Mouse (Mus musculus) hindbrain, embryonic 12.5 days (tissue): ENCODE data around the gene Rcan1. TPM values are rescaled to one million over a fixed set of nuclear protein-coding genes. Genes with fewer than 3 reads are reported as not detected.

ENCODE experiments used
- ATAC-seq: fragments of 200-750 bp; cut with Nextera tagmentation; 2 replicates; pipeline ENCODE4 v1.8.0; 2017; ENCODE audit warnings: moderate TSS enrichment; ENCODE audit not compliant: low FRiP score
- H3K27ac ChIP-seq: fragments of 300-500 bp; sonication (generic); 2 replicates; pipeline ENCODE4 v1.5.1; 2016; ENCODE audit warnings: mild to moderate bottlenecking
- H3K27me3 ChIP-seq: fragments of 300-500 bp; sonication (generic); 2 replicates; pipeline ENCODE4 v1.6.1; 2016; ENCODE audit warnings: mild to moderate bottlenecking
- H3K36me3 ChIP-seq: fragments of 300-500 bp; sonication (generic); 2 replicates; pipeline ENCODE4 v1.6.1; 2016; ENCODE audit warnings: mild to moderate bottlenecking
- H3K4me1 ChIP-seq: fragments of 300-500 bp; sonication (generic); 2 replicates; pipeline ENCODE4 v1.6.1; 2016
- H3K4me2 ChIP-seq: fragments of 300-500 bp; sonication (generic); replicated peaks from 2 replicates; pipeline ENCODE4 v1.6.1; 2016; ENCODE audit warnings: mild to moderate bottlenecking
- H3K4me3 ChIP-seq: fragments of 300-500 bp; sonication (generic); 2 replicates; pipeline ENCODE4 v1.5.1; 2016; ENCODE audit warnings: mild to moderate bottlenecking
- H3K9ac ChIP-seq: fragments of 300-500 bp; sonication (generic); 2 replicates; pipeline ENCODE4 v1.6.1; 2016; ENCODE audit warnings: mild to moderate bottlenecking, moderate library complexity
- H3K9me3 ChIP-seq: fragments of 300-500 bp; sonication (generic); replicated peaks from 2 replicates; pipeline ENCODE4 v1.6.1; 2016; ENCODE audit warnings: mild to moderate bottlenecking
- WGBS: fragments of 180-500 bp; shearing (Covaris S2); methylation state at CpG from one replicate; pipeline ENCODE4 v1.1.7; 2016; 5-methylcytosine and 5-hydroxymethylcytosine counted together
- polyA plus RNA-seq: library from polyadenylated mRNA; unstranded; fragments of >200 nt; fragmentation: Nextera tagmentation; extraction: Ambion mirVana; gene quantifications from 2 replicates; pipeline ENCODE4 v1.2.1, GENCODE M21; 2016

The Rcan1 gene
- polyA plus RNA-seq, 1 experiment from 2014 or later = 47.2 TPM

DNA sequence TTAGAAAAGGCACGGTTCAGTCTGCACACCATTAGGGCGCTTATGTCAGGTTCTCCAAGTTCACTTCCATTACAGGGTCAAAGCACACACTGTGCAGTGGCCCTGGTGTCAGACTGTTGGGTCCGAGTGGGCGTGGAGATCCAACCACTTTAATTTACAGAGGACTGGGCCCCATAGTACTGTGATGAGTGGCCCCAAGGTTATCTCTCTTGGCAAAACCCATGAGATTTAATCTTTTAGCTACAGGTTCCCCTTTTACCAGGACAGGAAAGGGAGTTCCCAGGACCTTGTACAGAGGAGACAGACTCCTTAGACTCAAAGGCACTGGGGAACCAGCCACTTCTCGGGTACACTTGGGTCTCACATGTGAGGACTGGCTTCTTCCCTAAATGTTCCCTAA is 115.3 kb downstream of the Rcan1 start:
- 76% methylated on average over 5 of the region's 5 CpGs for WGBS
- H3K9me3 ChIP-seq = no peaks in the 10 kb centered on the region
- no peak overlapping the region for H3K4me2 ChIP-seq
- H3K4me3 ChIP-seq = no peak overlapping the region
- no peak for ATAC-seq
- H3K36me3 ChIP-seq = no peaks in the 10 kb centered on the region
- peaks cover 26% of the 10 kb centered on the region for H3K4me1 ChIP-seq
- peaks cover 11% of the 10 kb centered on the region; the same call in 1 of the 2 replicates for H3K27me3 ChIP-seq
- no peak overlapping the region for H3K27ac ChIP-seq
- no peak overlapping the region for H3K9ac ChIP-seq

DNA sequence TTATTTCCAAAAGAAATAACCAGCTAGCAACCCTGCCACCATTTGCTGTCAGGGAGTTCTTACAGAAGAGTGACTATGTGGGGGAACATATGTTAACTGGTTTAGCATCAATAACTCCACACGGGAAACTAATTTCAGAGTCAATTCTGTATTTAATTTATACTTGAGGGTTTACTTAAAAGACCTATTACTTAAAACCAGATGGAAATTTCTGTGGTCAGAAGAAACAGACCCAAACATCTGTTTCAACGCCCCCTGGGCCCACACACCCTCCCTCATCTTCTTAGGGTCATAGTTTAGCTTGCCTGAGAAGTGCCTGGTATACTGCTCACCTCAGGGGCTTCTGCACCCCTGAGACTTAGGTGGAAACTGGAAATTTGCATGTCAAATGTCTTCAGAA is 116.8 kb downstream of the Rcan1 start:
- Histone ChIP-seq H3K9me3 (no peaks in the 10 kb centered on the region), H3K27ac (no peak overlapping the region), H3K4me3 (no peak overlapping the region), H3K27me3 (peaks cover 10% of the 10 kb centered on the region; the same call in 1 of the 2 replicates), H3K36me3 (no peaks in the 10 kb centered on the region), H3K9ac (no peak overlapping the region), H3K4me2 (no peak overlapping the region), H3K4me1 (peaks cover 22% of the 10 kb centered on the region)
- 68% methylated on average over 2 of the region's 2 CpGs for WGBS
- ATAC-seq = no peak

DNA sequence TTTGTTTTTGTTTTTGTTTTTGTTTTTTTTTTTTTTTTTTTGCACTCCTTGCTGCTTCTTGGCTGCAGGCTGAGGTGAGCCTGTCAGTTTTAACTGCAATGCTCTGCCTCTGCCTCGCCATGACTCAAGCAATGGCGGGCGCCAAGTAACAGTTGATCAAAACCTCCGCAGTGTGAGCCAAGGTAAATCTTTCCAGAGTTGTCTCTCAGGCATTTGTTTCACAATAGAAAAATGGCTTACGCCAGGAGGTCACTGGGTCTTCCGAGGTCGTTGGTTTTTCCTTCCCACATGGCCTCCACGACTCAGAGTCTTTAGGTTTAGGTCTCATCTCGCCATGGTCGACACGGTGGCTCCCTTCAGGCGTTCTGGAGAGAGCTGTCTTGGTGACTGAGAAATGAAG is 117.4 kb downstream of the Rcan1 start:
- H3K27me3 ChIP-seq = 0 out of 2 replicates have a peak, but pooled peaks cover 6% of the 10 kb centered on the region
- no peak overlapping the region for H3K4me3 ChIP-seq
- no peaks in the 10 kb centered on the region for H3K36me3 ChIP-seq
- H3K9ac ChIP-seq = no peak overlapping the region
- H3K27ac ChIP-seq = no peak overlapping the region
- no peaks in the 10 kb centered on the region for H3K9me3 ChIP-seq
- whole genome bisulfite sequencing = 84% methylated on average over 12 of the region's 12 CpGs
- peaks cover 17% of the 10 kb centered on the region for H3K4me1 ChIP-seq
- no peak overlapping the region for H3K4me2 ChIP-seq
- ATAC-seq = no peak

DNA sequence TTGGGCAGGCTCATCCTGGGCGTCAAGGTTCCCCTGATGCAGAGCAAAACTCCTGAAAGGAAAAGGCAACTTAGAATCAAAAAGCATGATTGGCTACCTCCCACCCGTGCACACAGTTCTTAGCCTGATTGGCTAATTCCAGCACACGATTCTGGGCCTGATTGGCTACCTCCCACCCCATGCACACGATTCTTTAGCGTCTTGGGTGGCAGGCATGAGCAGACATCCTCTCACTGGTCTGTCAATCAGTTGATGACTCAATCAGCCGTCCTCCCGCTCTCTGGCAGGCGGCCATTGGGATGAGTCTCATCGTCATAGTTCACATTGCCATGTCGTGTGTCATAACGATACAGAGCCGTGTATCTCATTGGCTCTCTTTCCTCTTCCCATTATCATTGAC is 121.7 kb downstream of the Rcan1 start:
- no peak overlapping the region for H3K4me2 ChIP-seq
- H3K4me3 ChIP-seq = no peak overlapping the region
- no peaks in the 10 kb centered on the region for H3K36me3 ChIP-seq
- H3K4me1 ChIP-seq = peaks cover 13% of the 10 kb centered on the region
- H3K9me3 ChIP-seq = no peaks in the 10 kb centered on the region
- no peak overlapping the region for H3K9ac ChIP-seq
- WGBS = 66% methylated on average over 12 of the region's 12 CpGs
- peak; percentile 51 for ATAC-seq
- H3K27ac ChIP-seq = no peak overlapping the region
- H3K27me3 ChIP-seq = no peaks in the 10 kb centered on the region

DNA sequence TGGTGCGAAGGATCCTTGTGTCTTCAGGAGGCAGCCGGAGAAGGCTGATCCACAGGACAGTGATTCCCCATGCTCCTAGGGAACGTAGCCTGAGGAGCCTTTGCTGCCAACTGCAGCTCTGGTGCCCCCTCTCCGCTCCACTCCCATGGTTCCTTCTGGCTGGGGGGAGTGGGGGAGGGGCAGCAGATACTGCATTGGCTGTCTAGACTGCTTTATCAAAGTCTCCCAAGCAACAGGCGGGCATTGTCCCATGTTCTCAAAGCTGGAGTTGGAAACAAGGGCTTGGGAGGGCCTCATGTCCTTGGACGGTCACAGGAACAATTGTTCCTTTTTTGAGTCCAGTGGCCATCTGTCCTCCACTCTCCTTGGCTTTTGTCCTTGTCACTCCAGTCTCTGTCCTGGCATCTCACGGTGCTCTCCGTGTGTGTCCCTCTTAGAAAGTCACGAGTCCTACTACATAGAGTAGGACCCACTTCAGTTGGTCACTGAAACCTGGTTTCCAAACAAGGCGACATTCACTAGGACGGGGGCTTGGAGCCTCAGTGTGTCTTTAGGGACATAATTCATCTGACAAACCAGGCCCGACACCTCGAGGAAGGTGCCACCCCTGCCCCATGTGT is 124.3 kb downstream of the Rcan1 start:
- Histone ChIP-seq H3K4me3 (no peak overlapping the region), H3K4me2 (no peak overlapping the region), H3K27me3 (no peaks in the 10 kb centered on the region), H3K36me3 (no peaks in the 10 kb centered on the region), H3K9ac (no peak overlapping the region), H3K9me3 (no peaks in the 10 kb centered on the region), H3K27ac (peak overlapping the region; percentile 49), H3K4me1 (peaks cover 13% of the 10 kb centered on the region)
- WGBS = 40% methylated on average over 13 of the region's 13 CpGs
- peak; percentile 77 for ATAC-seq

DNA sequence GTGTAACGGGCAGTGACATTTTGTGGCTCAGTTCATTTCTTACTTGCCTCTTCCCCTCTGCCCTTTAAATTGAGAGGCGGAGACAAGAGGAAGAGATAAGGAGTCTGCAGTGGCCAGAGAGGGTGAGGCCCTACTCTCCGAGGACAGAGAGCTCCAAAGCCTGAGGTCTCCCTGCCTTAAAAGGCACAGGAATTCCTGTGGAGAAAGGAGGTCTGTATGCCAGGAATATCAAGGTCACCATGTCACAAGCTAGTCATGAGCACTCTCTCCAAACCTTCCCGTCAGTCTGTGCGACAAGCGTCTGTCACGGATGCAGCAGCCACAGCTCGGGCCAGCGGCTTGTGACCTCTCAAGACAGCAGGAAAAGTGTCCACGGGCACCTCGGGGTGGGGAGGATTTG is 125.5 kb downstream of the Rcan1 start:
- H3K27me3 ChIP-seq = no peaks in the 10 kb centered on the region
- H3K9ac ChIP-seq = no peak overlapping the region
- no peak overlapping the region for H3K4me3 ChIP-seq
- peaks cover 22% of the 10 kb centered on the region for H3K4me1 ChIP-seq
- H3K4me2 ChIP-seq = no peak overlapping the region
- no peak for ATAC-seq
- no peaks in the 10 kb centered on the region for H3K9me3 ChIP-seq
- no peak overlapping the region for H3K27ac ChIP-seq
- no peaks in the 10 kb centered on the region for H3K36me3 ChIP-seq
- WGBS = 63% methylated on average over 11 of the region's 11 CpGs

Other genes starting within 250 kb of the Rcan1 start
- gene Kcne2, start 178.5 kb downstream of the Rcan1 start, polyA plus RNA-seq = 17.7 and 25.6 TPM in 2 replicates
- 101 and 112 TPM in 2 replicates for gene Smim11, start 169.6 kb downstream of the Rcan1 start, polyA plus RNA-seq
- gene Fam243, start 149.4 kb downstream of the Rcan1 start, polyA plus RNA-seq = 0.08 TPM in 2 replicates
- gene Kcne1, start 111.4 kb downstream of the Rcan1 start, polyA plus RNA-seq = 0.13 and 0.29 TPM in 2 replicates
- 13.2 and 15.3 TPM in 2 replicates for gene Clic6, start 14.9 kb upstream of the Rcan1 start, polyA plus RNA-seq